Mouse (Mus musculus) lung, postnatal 0 days (tissue): ENCODE results near the gene Jagn1.

Source experiments
- CTCF ChIP-seq: IDR thresholded peaks from 2 replicates; pipeline ENCODE4 v1.5.1; 2016; ENCODE audit warnings: antibody characterized with exemption, mild to moderate bottlenecking
- EP300 ChIP-seq: IDR thresholded peaks from 2 replicates; pipeline ENCODE4 v1.6.1; 2016; ENCODE audit warnings: antibody characterized with exemption, mild to moderate bottlenecking, control low read depth

DNA sequence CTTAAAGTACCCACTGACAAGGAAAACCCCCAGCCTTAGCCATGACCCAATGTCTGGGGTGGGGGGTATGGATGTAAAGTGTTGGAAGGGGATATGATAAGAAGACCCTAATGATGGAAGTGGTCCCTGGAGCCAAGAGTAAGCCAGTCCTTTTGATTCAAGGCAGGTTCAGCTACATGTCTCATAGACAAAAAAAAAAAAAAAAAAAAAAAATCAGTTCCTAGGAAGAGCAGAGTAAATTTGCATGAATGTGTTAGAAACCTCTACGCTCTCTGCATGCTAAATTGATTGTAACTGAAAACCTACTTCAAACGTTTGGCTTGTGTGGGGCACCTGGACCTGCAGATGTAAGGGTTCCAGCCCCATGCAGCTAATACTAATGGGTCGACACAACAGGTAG, 10.6 kb upstream of the Jagn1 start:
- TF ChIP-seq CTCF: no peak
- TF ChIP-seq EP300: no peak
